ENCODE assay signal across 21 mouse cellular contexts in the genomic region with DNA sequence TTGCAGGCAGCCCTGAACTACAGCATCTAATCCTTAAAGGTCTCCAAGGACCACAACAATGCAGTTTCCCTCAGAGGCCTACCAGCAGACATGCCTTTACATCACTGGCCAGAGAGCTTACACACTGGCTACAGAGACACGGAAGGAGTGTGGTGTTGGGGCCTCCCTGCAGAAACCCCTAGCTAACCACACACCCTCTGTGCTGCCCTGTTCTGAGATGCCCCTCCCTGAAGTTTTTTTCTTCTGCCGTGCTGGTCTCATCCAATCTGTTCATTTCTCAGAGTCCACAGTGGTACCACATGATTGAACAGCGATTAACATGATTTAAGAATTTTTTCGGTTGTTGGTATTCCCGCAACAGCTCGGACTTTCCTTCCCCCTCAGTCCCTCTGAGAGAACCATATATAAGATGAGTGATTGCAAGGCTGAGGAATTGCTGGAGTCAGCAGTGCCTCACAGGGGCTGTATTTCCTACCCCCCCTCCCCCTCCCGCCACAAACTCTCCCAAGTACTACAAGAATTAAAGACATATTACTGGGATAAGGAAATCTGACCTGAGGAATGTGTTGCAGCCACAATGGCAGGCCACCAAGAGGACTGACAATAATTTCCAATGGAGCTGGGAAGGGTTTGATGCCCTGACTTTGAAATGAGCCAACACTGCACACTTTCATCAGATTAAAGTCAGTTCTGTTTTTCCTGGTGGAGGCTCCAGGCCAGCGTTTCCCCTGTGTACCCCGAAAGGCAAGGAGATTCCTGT.
A peak's percentile ranks its signal among the peaks of the same experiment; 100 is the strongest.
DNase-seq lines count a peak whose midpoint lies in the region; ATAC-seq lines count a peak whose summit lies in the region.
"Had no signal": no experiment of that assay in that cellular context is flagged by ENCODE, and none has a peak within 500 bp of the region (broad histone marks: within the 10 kb centered on the region; RNA-seq: fewer than 3 reads in every experiment).

No protein-coding gene starts in this region.

- no peak overlapping the region for H3K4me3 ChIP-seq in hindbrain, embryonic 10.5 days
- H3K4me3 ChIP-seq in hindbrain, embryonic 11.5 days (ENCODE audit: low read depth, low read length) = no peak overlapping the region
- H3K4me3 ChIP-seq in lung, embryonic 15.5 days = no peak overlapping the region
- H3K4me3 ChIP-seq: intestine, embryonic 15.5 days; myocyte had no signal

- no peaks in the 10 kb centered on the region for H3K9me3 ChIP-seq in hindbrain, embryonic 10.5 days
- H3K9me3 ChIP-seq in hindbrain, embryonic 11.5 days (ENCODE audit: control insufficient read depth, low read length) = no peaks in the 10 kb centered on the region; the same call in 1 of the 2 replicates
- no peaks in the 10 kb centered on the region for H3K9me3 ChIP-seq in lung, embryonic 15.5 days
- H3K9me3 ChIP-seq: intestine, embryonic 15.5 days had no signal

- no peaks in the 10 kb centered on the region for H3K36me3 ChIP-seq in hindbrain, embryonic 10.5 days
- no peaks in the 10 kb centered on the region for H3K36me3 ChIP-seq in hindbrain, embryonic 11.5 days (ENCODE audit: control insufficient read depth, insufficient read depth, low read length)
- 0 out of 2 replicates have a peak, but pooled peaks cover 6% of the 10 kb centered on the region for H3K36me3 ChIP-seq in lung, embryonic 15.5 days

- H3K27ac ChIP-seq in hindbrain, embryonic 10.5 days = 0 out of 2 replicates have a peak overlapping the region, but pooled peaks have one; percentile 12
- no peak overlapping the region for H3K27ac ChIP-seq in hindbrain, embryonic 11.5 days (ENCODE audit: low read depth, low read length)
- H3K27ac ChIP-seq in lung, embryonic 15.5 days = 0 out of 2 replicates have a peak overlapping the region, but pooled peaks have one; percentile 12
- H3K27ac ChIP-seq: hindbrain, embryonic 14.5 days; intestine, embryonic 15.5 days had no signal

- DNase-seq in hindbrain, embryonic 10.5 days (ENCODE audit: low spot score) = no peak
- no peak for DNase-seq in hindbrain, embryonic 11.5 days (ENCODE audit: low spot score)
- no peak for DNase-seq in lung, postnatal 14 days
- DNase-seq in fibroblast of lung, adult 2 months (ENCODE audit: low read depth) = peak; percentile 84
- DNase-seq in natural killer cell, adult 2 months (ENCODE audit: low spot score in 2 of 2) = no peak
- no peak for DNase-seq in frontal cortex, postnatal 25 days (ENCODE audit: low spot score in 2 of 2)
- DNase-seq: adrenal gland, adult 8-10 months; cerebellum, adult 11 months; cerebellum, postnatal 25 days; layer of hippocampus, postnatal 36 days; left cerebral cortex, postnatal 4 days; lung, adult 18-20 months; midbrain, embryonic 14.5 days; retina, postnatal 1 day; right cerebral cortex, postnatal 4 days; thymus, postnatal 25 days had no signal

- H3K4me1 ChIP-seq in hindbrain, embryonic 10.5 days (replicated peaks) = peaks cover 10% of the 10 kb centered on the region
- no peaks in the 10 kb centered on the region for H3K4me1 ChIP-seq in hindbrain, embryonic 11.5 days (replicated peaks; ENCODE audit: control insufficient read depth, insufficient read depth, low read length)
- peaks cover 18% of the 10 kb centered on the region for H3K4me1 ChIP-seq in lung, embryonic 15.5 days

- no peak overlapping the region for H3K4me2 ChIP-seq in hindbrain, embryonic 11.5 days (replicated peaks; ENCODE audit: low read depth, low read length)
- no peak overlapping the region for H3K4me2 ChIP-seq in lung, embryonic 15.5 days
- H3K4me2 ChIP-seq: hindbrain, embryonic 14.5 days; intestine, embryonic 15.5 days had no signal

- 83% methylated on average over 9 of the region's 9 CpGs for WGBS in hindbrain, embryonic 10.5 days
- WGBS in hindbrain, embryonic 11.5 days = 72% methylated on average over 9 of the region's 9 CpGs
- WGBS in lung, embryonic 15.5 days = 66% methylated on average over 9 of the region's 9 CpGs

- H3K9ac ChIP-seq in hindbrain, embryonic 11.5 days (ENCODE audit: low read depth, low read length) = no peak overlapping the region
- no peak overlapping the region for H3K9ac ChIP-seq in lung, embryonic 15.5 days
- H3K9ac ChIP-seq: hindbrain, embryonic 14.5 days; intestine, embryonic 15.5 days had no signal

- ATAC-seq in hindbrain, embryonic 11.5 days (ENCODE audit: low FRiP score) = no peak
- ATAC-seq in lung, embryonic 15.5 days (ENCODE audit: borderline replicate concordance, extremely low read depth, low FRiP score, low TSS enrichment) = peak; percentile 44; the same call in 1 of the 2 replicates
- ATAC-seq: forebrain, embryonic 16.5 days; intestine, embryonic 15.5 days had no signal

- no peaks in the 10 kb centered on the region for H3K27me3 ChIP-seq in hindbrain, embryonic 10.5 days (ENCODE audit: insufficient read depth, poor library complexity, severe bottlenecking)
- no peaks in the 10 kb centered on the region for H3K27me3 ChIP-seq in hindbrain, embryonic 11.5 days (ENCODE audit: control insufficient read depth, insufficient read depth, low read length)
- H3K27me3 ChIP-seq in lung, embryonic 15.5 days = no peaks in the 10 kb centered on the region
- H3K27me3 ChIP-seq: intestine, embryonic 15.5 days had no signal
